Mouse (Mus musculus) layer of hippocampus, adult 11-12 months (tissue): Measurements from ENCODE around the gene Robo2.
"Not testable (repeated sequence)": the region's sequence is repeated elsewhere in the genome, so short reads cannot be mapped to it uniquely, and the experiment has no call there.

ENCODE experiments used
- DNase-seq: peaks from one replicate; pipeline ENCODE4 v3.0.0; 2022; ENCODE audit warnings: low spot score

The Robo2 gene

DNA sequence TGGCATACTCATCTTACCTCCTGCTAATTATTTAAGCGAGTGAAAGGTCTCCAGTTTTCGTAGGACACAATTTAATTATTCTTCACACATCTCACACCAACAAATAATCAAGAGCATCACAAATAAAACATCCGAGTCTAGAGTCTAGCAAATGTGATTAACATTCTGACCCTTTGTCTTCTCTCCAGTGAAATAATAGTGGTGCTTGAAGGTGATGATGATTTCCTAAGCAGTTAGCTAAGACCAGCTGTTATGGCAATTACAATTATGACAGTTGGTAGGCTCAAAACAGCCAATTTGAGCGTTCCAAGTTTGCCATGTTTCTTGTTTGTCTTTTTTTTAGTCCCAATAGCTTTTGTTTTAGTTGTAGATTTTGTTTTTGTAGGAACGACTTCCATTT, 210.9 kb downstream of the Robo2 start:
- no peak for DNase-seq

DNA sequence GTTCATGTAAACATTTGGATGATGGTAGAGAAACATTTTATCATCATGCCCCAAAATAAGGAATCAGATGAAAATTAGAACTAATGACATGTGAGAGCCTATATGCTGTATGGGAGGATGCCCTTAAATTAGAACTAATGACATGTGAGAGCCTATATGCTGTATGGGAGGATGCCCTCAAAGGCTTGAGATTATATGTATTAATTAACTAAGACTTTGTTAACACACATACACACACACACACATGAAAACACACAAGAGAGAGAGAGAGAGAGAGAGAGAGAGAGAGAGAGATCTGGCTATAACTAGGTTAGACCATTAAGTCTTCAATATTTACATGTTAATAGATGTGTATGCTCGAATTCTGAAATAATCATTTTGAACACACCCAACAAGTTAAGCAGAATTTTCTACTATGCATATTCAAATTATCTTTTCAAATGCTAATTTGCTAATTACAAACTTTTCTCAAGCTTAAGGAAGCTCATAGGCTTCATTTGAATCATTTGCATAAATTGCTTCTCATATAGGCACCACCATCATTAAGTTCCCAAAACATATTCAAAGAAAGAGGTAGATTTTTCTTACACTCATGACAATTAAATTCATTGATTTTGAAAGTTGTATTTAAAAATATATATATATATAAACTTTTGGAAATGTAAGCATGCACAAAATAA, 211.5 kb downstream of the Robo2 start:
- DNase-seq, result no peak

DNA sequence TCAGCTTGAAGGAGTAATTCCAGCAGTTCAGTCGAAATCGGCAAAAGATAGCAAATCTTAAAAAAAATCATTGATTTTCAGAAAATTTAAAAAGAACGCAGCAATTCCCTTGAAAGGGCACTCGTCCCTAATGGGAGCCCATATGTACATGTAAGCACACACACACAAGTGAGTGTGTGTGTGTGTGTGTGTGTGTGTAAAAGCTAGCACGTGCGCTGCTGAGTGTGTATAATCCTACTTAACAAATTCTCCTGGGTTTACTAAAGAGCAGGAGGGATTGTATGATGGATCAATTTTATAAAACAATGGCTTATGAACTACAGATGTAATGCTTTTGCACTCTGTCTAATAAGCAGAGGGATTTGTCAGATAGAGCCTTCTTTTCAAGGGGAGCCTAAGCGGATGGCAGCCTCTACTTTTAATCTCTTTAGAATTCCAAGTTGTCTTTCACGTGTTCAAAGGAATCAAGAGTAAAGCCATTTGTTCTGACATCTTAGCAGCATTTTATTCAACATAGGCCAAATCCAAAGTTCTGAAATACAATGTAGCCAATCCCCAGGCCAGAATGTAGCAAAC, 218.6 kb downstream of the Robo2 start:
- no peak for DNase-seq

DNA sequence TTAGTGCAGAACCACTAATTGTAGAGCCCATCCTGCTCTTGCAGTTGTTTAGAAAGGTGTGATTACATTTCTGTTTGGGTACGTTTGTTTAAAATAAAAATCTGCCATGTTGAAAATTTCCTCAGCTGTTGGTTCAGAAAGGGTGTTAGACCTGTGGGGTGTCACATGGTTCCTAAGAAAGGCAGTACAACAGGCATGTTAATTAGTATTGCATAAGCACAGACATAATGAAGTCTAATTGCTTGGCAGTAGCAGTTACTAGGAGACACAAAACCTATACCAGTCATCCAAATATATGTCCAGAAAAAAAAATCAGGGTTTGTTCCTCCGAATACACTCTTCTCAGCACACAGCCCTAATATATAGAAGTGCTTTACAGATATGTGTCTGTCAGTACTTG, 220.0 kb downstream of the Robo2 start:
- DNase-seq, result no peak

DNA sequence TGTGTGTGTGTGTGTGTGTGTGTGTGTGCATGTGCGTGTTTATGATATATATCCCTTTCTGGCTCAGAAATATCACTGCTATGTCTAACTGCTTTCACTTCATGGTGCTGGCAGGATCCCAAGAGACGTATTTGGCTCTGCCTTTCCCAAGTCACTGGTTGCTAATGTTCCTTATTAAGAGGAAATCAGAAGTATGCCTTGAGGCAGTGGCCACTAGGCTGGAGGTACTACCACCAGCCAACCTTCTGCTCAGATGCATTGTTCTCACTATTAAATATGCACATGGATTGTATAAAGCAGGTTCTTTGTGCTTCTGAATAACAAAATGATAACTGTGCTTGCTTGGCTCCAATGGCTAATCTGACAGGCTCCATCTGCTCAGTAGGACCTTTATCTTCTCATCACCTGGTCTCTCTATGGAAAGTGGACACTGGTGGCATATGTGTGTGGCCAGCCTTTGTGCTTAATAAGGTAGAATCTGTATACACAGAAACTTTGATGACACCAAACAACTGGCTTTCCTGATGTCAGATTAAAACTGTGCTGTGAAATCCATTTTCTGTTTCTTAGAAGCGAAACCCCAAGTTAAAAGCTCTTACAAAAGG, 229.0 kb downstream of the Robo2 start:
- DNase-seq, result no peak

DNA sequence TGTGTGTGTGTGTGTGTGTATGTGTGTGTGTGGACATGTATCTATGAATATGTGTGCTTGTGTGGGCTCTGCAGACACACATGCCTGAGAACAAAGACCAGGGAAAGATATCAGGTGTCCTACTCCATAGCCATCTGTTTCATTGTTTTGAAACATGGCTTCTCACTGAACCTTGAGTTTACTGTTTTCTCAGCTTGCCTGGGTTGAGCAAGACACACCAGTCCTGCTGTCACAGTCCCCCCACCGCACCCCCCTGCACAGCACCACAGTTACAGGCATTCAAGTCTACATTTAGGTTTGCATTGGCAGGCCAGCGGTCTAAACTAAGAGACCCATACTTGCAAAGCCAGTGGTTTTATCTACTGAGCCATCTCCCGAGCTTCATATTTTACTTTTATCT, 239.0 kb downstream of the Robo2 start:
- no peak for DNase-seq

DNA sequence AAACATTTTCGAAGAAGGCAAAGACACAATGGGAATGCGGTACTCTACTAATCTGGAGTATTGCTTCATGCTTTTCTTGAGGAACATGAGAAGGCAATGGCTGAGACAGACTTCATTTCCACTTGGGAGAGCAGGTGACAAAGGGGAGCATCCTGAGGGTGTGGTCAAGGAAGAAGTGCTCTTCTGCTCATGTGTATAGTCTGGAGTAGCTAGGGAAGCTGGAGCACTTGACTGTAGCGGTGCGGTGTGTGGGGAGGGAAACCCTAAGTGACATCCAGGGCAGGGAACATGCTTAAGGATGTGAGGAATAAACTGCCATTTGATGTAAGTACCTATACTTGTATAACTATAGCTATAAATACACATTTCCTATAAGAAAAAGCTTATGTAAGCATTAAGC, 242.0 kb downstream of the Robo2 start:
- DNase-seq, result no peak

DNA sequence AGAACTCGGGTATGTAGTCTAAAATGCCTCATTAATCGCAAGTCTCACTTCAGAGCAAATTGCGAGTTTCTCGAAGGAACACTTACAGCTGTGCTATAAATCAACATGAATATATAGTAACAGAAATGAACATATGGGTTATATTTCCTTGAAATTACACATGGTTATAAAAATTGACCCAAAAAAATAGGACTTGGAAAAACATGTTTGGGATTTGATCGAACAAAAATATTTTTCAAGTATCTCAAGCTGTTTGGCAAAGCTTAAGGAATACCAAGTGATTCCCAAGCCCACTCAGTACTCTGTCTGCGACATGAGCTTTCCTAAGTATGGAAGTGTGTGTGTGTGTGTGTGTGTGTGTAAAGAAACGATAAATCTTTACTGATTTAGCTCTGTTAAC, 242.5 kb downstream of the Robo2 start:
- DNase-seq, result no peak

DNA sequence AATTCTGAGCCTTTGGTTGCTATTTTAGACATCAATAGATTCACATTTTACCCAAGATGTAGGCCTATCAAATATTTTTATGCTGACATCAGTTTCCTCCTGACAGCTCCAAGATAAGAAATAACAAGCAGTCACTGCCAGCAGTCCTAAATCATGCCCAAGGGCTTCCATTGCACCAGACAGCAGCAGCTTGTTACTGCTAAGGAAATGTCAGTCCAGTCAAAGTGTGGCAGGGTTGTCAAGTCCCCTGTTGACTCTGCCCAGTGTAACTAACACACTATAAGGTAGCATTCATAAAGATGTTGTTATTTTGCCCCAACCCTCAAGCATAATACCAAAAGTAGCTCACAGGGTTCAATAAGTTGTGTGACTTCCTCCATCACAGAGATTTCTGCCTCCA, 243.8 kb downstream of the Robo2 start:
- DNase-seq, result no peak

DNA sequence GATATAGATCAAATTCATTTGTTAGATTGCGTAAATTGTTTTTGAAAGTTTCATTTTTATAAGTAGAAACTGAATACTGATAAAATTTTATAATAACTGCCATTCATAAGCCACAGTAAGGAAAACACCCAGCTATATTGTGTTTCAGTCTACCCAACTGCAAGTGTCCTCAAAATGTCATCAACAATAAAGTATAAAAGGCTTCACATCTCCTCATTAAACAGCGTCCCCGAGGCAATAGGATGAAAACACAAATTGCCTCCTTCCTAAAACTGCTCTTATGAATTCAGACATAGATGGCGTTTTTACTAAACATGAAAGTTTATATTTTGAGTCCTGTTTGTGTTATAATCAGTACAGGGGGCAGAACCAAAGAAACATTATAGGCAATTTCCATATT, 249.6 kb downstream of the Robo2 start:
- no peak for DNase-seq

DNA sequence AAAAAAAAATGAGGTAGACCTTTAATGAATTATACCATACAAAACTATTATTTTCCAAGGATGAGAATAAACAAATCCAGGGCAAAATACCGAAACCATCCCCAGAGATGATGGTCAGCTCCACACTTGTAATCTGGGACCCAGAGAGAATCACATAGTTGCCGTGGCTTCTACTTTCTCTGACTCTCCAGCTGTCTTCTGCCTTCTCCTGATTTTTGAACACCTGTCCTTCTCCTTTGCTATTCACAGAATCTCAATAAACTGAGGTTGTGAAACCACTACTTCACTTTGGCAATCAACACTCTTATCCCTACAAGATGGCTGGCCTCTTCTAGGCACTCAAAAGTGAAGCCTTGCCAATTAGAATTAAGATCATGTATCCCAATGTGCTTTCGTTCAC, 252.4 kb downstream of the Robo2 start:
- DNase-seq, result no peak

DNA sequence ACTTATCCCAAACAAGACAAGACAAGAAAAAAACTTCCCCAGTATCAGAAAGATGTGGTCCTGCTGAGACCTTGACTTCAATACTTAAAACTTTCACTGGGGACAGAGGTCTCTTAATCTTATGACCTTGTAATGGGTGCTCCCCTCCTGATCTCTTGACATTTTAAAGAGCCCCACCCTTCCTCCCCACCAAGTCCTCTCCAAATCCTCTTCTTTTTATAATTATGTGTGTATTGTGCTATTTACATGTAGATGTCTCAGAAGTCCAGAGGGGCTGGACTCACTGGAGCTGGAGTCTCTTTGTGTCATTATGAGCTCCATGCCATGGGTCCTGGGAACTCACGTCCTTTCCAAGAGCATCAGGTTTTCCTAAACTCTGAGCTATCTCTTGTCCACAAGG, 275.4 kb downstream of the Robo2 start:
- no peak for DNase-seq

DNA sequence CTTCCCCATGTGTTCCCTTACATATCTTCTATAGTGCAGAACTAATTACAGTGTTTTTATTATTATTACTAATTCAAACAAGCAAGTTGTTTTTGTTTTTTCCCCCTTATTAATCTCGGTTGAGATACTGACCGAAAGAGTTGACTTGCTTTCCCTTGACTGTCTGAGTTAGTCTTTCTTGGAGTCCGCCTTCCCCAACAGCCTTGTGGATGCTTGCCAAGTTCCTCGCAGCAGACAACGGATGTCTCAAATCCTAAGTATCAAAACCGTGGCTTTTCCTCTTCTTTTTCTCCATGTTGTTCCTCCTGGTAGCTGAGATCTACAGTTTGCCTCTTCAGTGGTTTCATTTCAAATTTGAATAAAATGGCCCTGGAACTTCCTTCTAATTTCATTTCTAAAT, 278.8 kb downstream of the Robo2 start:
- DNase-seq, result no peak

DNA sequence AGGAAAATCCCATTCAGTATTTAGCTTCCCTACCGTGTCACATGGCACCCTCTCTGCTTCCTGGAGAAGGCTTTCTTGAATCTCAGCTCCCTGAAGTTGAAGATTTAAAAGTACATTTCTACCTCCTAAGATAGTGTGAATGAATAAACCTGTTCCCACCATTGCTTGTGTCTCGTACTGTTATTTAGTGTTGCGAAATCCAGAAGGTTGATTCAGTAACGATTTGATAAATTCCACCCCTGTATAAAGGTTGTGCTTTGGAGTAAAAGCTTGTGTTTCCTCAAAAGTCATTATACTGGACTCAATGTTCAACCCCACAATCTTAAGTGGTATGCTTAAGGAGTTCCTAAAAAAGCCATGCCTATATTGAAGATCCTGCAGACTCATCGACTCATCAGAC, 280.3 kb downstream of the Robo2 start:
- no peak for DNase-seq

DNA sequence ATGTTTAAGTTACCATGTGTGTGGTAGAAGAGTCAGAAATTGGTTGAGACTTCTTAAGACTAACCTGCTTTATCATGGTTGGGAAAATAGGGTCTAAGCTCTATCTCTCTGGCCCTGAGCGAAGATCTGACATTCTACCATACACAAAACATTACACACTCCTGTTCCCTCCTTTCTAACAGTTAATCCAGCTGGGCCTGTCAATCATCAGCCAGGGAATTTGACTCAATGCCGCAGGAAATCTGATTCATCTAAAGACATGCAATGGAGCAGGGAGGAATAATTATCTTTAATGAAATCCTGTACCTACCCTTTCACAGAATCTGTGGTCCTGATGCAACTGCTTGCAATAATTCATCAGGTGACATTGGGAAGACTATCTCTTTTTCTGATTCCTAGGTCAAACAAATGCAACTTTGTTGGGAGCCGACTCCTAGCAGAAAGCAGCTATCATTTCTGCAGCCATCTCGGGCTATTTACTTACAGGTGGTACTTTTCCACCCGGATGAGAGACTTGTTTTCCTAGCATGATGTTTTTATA, 283.1 kb downstream of the Robo2 start:
- no peak for DNase-seq

DNA sequence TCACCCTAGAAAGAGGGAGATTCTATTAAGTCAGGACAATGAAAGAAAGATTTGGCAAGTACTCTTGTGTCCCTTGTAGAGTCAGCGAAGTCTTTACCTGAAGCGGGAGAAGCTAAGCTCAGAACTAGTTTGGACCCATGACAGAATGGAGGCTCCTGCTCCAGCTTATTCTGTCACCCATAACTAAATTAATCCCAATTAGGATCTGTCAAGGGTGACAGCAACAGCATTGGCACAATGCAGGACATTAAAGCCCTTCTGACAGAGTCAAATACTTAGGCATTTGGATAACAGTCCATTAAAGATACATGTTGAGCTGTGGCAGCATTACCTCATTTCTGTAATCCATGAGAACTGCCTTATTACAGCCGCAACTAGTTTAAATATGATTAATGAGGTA, 298.5 kb downstream of the Robo2 start:
- no peak for DNase-seq

DNA sequence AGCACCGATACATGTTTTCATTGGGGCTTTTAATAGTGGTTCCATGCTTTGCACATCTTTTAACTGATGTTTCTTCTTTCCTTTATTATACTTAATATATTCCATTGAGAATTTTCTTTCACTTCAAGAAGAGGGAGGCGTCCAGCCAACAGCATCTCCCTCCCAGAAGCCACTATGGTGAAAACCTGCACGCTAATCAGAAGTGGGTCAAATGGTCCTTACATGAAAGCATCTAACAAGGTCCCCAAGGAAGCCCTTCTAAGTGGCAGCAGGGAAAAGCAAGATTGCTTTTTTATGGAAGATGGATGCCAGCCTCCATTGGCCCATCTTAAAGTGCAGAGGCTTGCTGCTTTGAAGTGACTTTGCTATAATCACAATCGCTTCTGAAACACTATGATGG, 300.5 kb downstream of the Robo2 start:
- no peak for DNase-seq

DNA sequence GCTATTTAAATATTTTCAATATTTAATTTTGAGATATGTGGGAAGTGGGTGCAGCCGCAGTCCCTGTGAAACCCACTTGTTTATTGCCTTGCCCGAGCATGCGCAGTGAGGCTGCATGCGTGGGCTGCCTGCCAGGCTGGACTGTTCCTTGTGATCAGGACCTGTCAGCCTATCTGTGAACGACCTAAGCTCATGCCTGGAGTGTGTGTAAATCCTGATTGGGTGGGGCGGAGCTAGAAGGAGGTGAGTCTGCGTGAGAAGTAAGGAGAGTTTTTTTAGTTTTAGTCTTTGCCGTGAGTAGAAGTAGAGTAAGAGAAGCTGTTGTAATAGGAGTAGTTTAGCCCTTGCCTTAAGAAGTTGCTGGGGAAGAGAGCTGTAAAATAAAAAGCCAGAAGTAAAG, 307.2 kb downstream of the Robo2 start:
- DNase-seq, result not testable (repeated sequence)

DNA sequence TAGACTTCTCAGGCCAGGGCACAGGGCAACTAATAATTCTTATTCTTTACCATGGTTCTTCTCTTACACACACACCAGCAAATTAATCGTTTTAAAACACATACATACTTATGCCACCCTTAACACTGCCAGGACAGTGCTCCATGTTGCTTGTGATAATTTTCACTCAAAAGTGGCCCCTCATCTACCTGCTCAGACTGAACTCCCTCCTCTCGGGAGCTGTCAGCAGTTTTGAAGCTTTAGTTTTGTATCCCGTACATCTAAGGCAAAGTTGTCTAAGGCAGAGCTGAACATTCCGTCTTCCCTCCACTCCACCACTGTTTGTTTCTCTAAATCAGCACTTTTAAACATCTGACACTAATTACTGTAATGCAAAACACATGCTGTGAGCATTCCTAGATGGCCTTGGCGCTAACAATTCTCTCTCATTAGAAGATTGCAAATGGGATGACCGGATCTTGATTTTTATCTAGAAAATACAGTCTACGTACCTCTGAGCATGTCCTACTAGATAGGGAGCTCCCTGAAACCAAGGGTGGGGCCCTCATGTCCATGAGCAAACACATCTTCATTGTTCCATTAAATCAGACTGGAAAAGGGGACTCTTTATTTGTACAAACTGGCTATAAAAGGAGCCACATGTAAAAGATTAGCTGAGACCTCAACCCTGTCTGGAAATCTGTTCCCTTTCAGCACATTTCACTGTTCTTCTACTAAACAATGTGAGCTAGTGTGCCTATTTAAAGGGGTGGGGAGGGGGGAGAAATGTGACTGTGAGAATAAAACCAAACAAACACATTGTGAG, 318.4 kb downstream of the Robo2 start:
- no peak for DNase-seq

DNA sequence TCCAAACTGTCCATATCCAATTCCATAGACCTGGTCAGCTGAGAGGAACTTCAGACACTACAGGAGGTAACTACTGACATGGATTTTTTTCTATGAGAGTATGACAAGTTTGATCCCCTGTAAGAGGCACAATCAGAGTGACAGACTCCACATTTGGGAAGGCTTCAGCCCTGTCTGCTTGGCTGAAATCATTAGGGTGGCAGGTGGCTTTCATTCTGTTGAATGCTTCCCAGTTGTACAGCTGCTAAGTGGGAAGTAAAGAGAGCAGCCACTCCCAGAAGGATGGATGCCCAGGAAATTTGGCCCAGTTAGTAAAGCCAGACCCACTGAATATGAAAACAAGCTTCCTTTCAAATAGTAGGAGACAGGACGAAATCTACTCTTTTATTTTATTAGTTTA, 321.7 kb downstream of the Robo2 start:
- DNase-seq, result peak; percentile 75

DNA sequence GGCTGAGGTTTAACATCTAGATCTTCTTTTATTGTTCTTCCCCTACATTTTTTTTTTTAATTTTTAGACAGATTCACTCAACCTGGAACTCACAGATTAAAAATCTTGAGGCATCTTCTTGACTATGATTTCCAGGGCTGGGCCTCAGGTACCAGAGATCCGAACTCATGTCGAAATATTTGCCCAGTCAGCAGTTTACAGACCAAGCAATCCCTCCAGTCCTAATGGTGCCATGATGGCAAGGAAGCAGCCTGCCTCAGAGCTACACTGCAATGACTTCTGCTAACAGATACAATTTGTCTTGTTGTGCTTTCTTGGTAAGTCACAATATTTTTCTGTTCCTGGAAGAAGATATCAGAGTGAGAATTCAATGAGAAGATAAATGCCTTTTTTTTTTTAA, 327.4 kb downstream of the Robo2 start:
- no peak for DNase-seq

DNA sequence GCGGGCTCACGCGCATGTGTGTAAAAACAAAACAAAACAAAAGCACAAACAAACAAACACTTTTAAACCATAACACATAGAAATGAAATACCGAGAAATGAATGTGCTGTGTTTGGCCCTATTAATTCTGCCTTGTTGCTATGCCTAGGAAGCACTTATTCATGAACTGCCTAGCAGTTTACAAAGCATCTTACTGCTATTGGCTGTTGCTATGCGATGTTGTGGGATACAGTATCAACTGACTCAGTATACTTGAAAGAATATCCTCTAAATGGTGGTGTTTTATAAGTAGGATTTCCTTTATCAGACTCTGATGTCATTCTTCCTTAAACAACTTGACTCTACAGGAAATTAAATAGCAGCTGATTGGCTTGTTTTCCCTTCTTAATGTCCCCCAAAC, 339.0 kb downstream of the Robo2 start:
- DNase-seq, result no peak

DNA sequence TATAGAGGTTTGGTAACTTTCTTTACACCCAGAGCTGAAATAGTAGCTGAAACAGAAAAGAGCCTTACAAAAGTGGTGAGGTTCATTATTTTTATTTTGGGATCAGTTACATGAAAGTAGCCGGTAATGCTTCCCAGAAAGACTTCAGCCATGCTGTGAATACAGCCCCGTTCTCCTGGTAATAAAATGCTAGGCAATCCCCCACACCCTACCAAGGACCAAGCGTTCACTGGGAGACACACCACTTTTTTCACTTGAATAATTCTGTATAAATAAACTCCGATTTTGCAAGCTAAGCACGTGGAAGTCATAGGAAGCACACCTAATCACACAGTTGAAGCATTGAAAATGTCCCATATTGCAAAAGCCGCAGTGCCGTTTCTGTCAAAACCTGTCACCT, 341.0 kb downstream of the Robo2 start:
- no peak for DNase-seq
